Mouse (Mus musculus) E14TG2a.4 (cell line): Measurements from ENCODE around the gene Wdr60.

Source experiments
- H3K27me3 ChIP-seq: 2 replicates; pipeline ENCODE4 v1.6.1; 2014; ENCODE audit warnings: low read length, control low read depth; ENCODE audit not compliant: insufficient read depth
- H3K36me3 ChIP-seq: 2 replicates; pipeline ENCODE4 v1.6.1; 2014; ENCODE audit warnings: low read length, control low read depth; ENCODE audit not compliant: insufficient read depth
- H3K4me1 ChIP-seq: replicated peaks from 2 replicates; pipeline ENCODE4 v1.6.1; 2014; ENCODE audit warnings: low read depth, low read length, control low read depth
- H3K4me3 ChIP-seq: replicated peaks from 2 replicates; pipeline ENCODE4 v1.5.1; 2014; ENCODE audit warnings: mild to moderate bottlenecking, low read length
- H3K9me3 ChIP-seq: 2 replicates; pipeline ENCODE4 v1.6.1; 2014; ENCODE audit warnings: low read length, control low read depth
- CTCF ChIP-seq: conservative IDR thresholded peaks from 2 replicates; pipeline ENCODE4 v1.5.1; 2014; ENCODE audit warnings: low read length
- NANOG ChIP-seq: IDR thresholded peaks from 2 replicates; pipeline ENCODE4 v1.6.1; 2014; ENCODE audit warnings: borderline replicate concordance, low read length, mixed read lengths
- POU5F1 ChIP-seq: IDR thresholded peaks from 2 replicates; pipeline ENCODE4 v1.6.1; 2014; ENCODE audit warnings: low read length, borderline replicate concordance

The Wdr60 gene

DNA sequence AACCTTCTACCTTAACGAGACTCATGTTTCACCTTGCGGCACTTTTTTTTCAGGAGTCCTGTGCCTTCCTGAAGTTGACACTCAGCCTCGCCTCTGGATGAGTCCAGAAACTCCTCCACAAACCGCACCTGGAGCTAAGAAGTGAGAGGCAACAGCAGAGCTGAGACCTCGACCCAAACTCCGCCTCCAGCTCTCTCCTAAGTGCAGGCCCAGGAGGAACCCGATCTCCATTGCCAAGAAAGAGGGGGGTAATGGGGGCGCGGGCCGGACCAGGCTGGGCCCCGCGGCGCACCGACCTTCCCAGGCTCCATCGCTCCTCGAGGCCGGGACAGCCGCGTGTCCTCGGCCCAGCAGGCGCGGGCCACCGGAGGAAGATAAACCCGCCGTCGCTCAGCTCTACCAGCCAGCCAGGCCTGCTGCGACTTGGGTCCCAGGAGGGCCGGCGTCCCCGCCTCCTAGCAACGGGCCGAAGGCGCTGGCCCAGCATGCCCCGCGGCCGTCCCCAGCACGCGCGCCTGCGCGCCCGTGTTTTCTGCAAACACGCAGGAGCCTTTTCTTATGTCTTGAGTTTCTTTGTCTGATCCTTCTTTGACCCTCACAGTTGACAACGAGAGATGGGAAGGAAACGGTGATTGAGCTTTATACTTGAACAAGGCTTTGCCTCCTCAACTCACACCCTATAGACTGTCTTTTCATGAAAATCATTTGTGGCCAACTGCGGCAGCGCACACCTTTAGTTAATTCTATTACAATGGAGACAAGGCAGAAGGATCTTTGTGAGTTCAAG lies at the start of gene Wdr60:
Wdr60 (minus strand) TSS at position 468 of the 787 bp plus-strand sequence.
- Histone ChIP-seq H3K4me1 (peaks cover 4% of the 10 kb centered on the region; the same call in 1 of the 2 replicates), H3K36me3 (no peaks in the 10 kb centered on the region), H3K9me3 (no peaks in the 10 kb centered on the region), H3K4me3 (peak within 1 kb of the TSS; percentile 77), H3K27me3 (peaks cover 13% of the 10 kb centered on the region)
- TF ChIP-seq CTCF: no peak
- no peak for TF ChIP-seq NANOG
- TF ChIP-seq POU5F1: no peak

DNA sequence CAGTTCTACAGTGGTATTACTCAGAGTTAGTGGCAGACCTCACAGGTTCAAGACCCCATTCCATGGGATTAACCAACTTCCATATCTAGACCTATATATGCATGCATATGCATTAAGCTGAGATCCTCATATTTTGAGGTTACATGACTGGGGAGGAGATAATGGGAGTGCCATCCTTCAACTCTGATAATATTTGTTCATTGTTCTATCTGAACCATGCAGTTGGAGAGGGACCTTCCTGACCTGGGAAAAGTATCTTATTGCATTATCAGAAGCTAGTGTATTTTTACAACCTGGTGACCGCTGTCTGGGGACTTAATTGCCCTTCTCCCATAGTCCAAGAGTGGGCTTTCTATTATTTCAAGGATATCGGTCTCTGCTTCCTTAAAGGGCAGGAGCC lies 45.8 kb upstream of the Wdr60 start:
- H3K36me3 ChIP-seq: no peaks in the 10 kb centered on the region
- no peak overlapping the region for H3K4me3 ChIP-seq
- no peak for TF ChIP-seq CTCF
- no peak for TF ChIP-seq POU5F1
- TF ChIP-seq NANOG: no peak
- no peaks in the 10 kb centered on the region for H3K9me3 ChIP-seq
- no peaks in the 10 kb centered on the region for H3K27me3 ChIP-seq
- no peaks in the 10 kb centered on the region for H3K4me1 ChIP-seq

DNA sequence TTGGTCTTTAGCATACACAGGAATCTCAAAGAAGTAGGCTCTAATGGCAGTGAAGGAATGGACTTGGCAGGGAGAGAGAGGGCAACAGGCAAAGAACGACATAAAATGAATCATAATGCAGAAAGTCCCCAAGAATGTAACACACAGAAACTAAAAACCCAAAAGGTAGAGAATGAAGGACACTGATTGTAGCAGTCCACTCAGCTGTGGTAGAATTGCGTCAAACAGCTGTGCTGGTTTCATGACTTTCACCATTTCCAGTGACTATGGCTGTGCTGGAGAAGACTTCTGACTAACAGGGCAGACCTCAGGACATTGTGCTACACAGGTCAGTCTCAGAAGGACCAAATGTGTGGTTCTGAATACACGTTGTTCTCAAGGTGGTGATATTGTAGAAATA lies 45.0 kb upstream of the Wdr60 start:
- no peaks in the 10 kb centered on the region for H3K36me3 ChIP-seq
- no peaks in the 10 kb centered on the region for H3K27me3 ChIP-seq
- TF ChIP-seq NANOG (no peak), CTCF (no peak), POU5F1 (no peak)
- H3K4me1 ChIP-seq: no peaks in the 10 kb centered on the region
- no peaks in the 10 kb centered on the region for H3K9me3 ChIP-seq
- H3K4me3 ChIP-seq: no peak overlapping the region

DNA sequence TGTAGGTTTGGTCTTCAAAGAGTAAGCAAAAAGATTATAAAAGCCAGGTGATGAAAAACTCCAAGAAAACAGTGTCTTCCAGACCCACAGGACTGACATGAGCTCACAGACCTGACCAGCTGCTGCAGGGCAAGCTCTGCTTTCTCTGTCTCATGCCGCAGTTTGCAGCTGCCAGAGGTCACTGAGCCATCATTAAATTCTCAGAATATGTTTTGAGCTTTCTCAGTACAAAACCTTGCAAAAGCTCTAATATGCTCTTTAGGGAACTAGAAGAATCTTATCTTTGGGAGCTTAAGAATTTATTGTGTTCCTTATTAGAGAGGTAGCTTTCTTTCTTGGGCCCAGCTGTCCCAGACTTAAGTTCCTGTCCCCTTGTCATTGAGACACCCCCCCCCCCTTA lies 43.2 kb upstream of the Wdr60 start:
- TF ChIP-seq NANOG (no peak), POU5F1 (no peak)
- Histone ChIP-seq H3K9me3 (no peaks in the 10 kb centered on the region), H3K4me3 (no peak overlapping the region), H3K27me3 (no peaks in the 10 kb centered on the region), H3K36me3 (no peaks in the 10 kb centered on the region), H3K4me1 (no peaks in the 10 kb centered on the region)

DNA sequence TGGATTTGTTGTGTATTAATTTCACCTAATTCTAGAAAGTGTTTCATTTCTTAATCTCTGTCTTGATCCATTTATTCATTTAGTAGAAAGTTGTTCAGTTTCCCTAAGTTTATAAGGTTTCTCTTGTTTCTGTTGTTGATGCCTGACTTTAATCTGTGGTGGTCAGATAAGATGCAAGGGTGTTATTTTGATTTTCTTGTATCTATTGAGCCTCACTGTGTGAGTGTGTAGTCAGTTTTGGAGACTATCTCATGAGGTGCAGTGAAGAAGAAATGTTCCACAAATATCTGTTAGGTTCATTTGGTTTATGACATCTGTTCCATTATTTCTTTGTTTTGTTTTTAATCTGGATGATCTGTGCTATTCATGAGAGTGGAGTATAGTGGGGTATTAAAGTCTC lies 39.4 kb upstream of the Wdr60 start:
- Histone ChIP-seq H3K27me3 (no peaks in the 10 kb centered on the region), H3K9me3 (no peaks in the 10 kb centered on the region), H3K4me3 (no peak overlapping the region), H3K4me1 (no peaks in the 10 kb centered on the region), H3K36me3 (no peaks in the 10 kb centered on the region)
- no peak for TF ChIP-seq CTCF
- TF ChIP-seq POU5F1: no peak
- no peak for TF ChIP-seq NANOG

DNA sequence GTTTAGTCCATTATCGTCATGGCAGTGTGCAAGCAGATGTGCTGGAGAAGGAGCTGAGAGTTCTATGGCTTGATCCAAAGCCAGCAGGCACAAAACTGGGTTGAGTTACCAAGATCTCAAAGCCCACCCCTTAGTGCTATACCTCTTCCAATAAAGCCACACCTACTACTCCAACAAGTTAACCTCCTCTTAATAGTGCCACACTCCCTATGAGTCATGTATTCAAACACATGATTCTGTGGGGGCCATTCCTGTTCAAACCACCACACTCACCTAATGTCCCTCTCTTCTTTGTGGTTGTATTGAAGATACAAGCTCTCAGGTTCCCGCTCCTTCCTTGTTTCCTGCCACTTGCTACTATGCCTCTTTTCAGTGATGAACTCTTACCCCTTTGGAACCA lies 37.1 kb upstream of the Wdr60 start:
- H3K4me1 ChIP-seq: no peaks in the 10 kb centered on the region
- no peaks in the 10 kb centered on the region for H3K9me3 ChIP-seq
- no peaks in the 10 kb centered on the region for H3K36me3 ChIP-seq
- no peaks in the 10 kb centered on the region for H3K27me3 ChIP-seq
- H3K4me3 ChIP-seq: no peak overlapping the region
- TF ChIP-seq NANOG: no peak
- TF ChIP-seq POU5F1: no peak
- no peak for TF ChIP-seq CTCF

DNA sequence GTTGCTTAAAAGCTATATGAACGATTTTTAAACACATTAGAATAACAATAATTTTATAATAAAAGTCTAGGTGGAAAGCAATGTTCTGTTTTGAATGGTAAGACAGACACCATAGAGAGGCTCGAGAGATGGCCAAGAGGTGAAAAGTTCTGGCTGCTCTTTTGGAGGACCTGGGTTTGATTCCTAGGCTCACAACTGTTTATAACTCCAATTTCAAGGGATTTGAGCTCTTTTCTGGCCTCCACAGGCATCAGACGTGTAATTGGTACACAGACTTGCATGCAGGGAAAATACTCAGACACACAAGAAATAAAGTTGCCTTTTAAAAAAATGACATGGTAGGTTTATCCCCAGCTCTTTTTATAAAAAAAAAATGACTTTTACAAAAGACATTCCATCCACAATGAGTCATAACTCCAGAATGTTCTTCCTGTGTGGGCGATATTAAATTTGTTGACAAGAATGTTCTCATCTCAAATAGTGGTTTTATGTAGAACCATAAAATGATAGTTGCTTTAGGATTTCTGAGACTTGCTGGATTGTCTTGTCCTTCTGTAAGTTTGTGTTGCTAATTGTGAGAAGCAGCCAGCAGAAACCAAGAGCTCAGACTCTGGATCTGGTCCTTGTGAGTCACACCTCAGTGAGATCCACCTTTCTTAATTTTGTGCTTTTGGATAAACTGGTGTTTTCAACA lies 30.9 kb upstream of the Wdr60 start:
- no peaks in the 10 kb centered on the region for H3K4me1 ChIP-seq
- no peaks in the 10 kb centered on the region for H3K27me3 ChIP-seq
- TF ChIP-seq NANOG: no peak
- TF ChIP-seq POU5F1: no peak
- no peak for TF ChIP-seq CTCF

DNA sequence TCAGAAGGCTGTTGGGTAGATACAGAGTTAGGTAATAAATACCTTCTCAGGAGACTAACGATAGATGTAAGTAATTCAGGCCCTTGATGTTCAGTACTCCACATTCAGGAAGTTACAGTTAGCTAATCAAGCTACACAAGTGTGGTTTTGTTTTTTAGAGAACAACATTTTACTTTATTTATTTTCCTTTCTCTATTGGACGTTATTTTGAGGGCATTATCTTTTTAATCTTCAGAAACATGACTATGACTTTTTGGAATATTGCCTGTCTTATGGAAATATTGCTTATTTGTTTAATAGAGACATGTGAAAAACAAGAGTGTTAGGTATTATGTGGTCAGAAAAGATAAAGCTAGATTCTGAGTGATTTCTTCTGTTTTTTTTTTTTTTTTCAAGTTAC lies 30.4 kb upstream of the Wdr60 start:
- no peaks in the 10 kb centered on the region for H3K36me3 ChIP-seq
- H3K27me3 ChIP-seq: no peaks in the 10 kb centered on the region
- no peak overlapping the region for H3K4me3 ChIP-seq
- no peaks in the 10 kb centered on the region for H3K4me1 ChIP-seq
- TF ChIP-seq NANOG: no peak
- TF ChIP-seq CTCF: no peak
- no peak for TF ChIP-seq POU5F1
- no peaks in the 10 kb centered on the region for H3K9me3 ChIP-seq

More for the DNA sequence above, 30.9 kb upstream of the Wdr60 start:
- Histone ChIP-seq H3K36me3 (no peaks in the 10 kb centered on the region), H3K9me3 (no peaks in the 10 kb centered on the region), H3K4me3 (no peak overlapping the region)

DNA sequence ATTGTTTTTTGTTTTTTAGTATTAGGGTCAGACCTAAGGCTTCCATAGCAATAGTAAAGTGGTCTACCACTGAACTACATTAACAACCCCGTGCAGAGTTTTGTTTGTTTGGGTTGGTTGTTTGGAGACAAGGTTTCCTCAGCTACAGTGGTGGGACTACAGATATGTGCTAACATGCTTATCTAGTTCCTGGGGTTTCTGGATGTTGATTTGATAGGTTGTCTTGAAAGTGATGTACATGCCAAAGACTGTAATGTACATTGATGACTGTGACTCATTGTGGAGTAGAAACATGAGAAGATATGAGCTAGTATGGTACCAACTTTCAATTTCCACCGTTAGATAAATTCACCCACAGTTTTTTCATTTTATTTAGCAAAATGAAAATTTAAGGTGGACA lies 20.7 kb upstream of the Wdr60 start:
- Histone ChIP-seq H3K4me3 (no peak overlapping the region), H3K4me1 (peaks cover 24% of the 10 kb centered on the region), H3K27me3 (no peaks in the 10 kb centered on the region), H3K36me3 (no peaks in the 10 kb centered on the region), H3K9me3 (no peaks in the 10 kb centered on the region)
- TF ChIP-seq NANOG: no peak
- TF ChIP-seq CTCF: no peak
- no peak for TF ChIP-seq POU5F1
